Mouse (Mus musculus) testis, postnatal 14 days (tissue): ENCODE measurements at regions not wholly inside any gene's neighbourhood (a gene's known extent, or its start where the extent isn't known, plus 50 kb on each side); places are given as distances from the start of the nearest gene placed in this dataset.
"Not testable (repeated sequence)": the region's sequence is repeated elsewhere in the genome, so short reads cannot be mapped to it uniquely, and the experiment has no call there.

ENCODE experiments used
- DNase-seq: peaks from one replicate; pipeline ENCODE4 v3.0.0; 2021; ENCODE audit warnings: low spot score

DNA sequence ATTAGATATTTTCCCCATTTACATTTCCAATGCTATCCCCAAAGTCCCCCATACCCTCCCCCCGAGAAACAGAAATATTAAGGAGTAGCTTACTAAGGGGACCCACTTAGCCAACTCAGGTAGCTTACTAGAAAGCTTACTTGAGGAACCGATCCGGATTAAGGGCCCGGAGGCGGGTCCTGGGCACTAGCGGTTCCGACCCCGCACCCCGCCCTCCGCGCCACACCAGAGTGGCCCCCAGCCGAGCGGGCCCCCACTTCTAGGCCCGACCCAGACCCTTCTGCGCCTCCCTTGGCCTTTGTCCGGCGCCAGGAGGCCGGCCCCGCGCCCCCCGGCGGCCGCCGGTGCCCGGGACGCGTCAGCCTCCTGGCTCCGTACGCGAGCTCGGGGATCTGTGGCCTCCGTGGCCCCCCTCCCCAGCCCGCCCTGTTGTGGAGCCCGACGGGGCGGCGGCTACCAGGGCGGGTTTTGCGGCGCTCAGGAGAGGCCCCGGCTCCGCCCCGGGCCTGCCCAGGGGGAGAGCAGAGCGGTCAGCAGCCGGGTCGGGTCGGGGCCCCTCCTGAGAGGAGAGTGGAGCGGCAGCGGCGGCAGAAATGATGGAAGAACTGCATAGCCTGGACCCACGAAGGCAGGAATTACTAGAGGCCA is 106.5 kb downstream of the Zfp600 start:
- peak; percentile 23 for DNase-seq

DNA sequence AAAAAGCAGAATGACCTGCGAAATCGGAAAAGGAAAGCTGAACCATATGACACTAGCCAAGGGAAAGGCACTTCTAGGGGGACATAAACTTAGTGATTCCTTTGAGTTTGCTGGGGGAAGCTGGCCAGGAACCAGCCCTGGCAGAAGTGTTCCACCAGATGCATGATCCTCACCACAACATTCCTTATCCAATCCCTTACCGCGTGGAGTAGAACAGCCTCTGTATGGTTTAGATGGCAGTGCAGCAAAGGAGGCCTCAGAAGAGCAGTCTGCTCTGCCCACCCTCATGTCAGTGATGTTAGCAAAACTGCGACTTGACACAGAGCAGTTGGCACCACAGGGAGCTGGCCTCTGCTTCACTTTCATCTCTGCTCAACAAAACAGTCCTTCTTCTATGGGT is 107.2 kb downstream of the Zfp600 start:
- not testable (repeated sequence) for DNase-seq

DNA sequence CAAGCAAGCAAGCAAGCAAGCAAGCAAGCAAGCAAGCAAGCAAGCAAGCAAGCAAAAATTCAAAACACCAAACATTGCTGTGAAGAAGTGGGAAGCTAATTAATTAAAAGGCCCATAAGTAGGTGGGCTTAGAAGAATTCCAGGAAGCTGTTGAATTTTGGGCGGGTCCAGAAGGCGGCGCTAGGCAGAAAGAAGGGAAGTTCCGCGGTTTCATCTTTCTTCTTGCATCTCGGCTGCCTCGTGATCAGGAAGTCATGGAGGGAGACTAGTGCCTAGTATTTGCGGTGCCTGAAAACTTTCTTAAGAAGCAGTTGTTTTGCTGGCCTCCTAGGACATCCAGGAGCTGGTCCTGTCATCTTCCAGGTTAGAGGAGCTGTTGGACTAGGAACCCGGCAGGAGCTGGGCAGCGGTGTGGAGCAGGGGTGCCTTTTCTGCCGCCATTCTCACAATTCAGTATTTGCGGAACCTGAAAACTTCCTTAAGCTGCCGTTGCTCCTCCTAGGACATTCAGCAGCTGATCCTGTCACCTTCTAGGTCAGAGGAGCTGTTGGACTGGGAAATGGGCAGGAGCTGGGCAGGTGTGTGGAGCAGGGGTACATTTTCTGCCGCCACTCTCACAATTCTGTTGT is 113.6 kb downstream of the Zfp600 start:
- DNase-seq, result not testable (repeated sequence)
